Mouse (Mus musculus) cerebellum, adult 2 months (tissue): Measurements from ENCODE around the gene Scaf4. TPM values are rescaled to one million over a fixed set of nuclear protein-coding genes. Genes with fewer than 3 reads are reported as not detected.

ENCODE experiments used
- DNase-seq, 2 experiments: peaks; one replicate each; pipeline ENCODE4 v3.0.0; 2021
- H3K27ac ChIP-seq: fragments of 200-500 bp; 2 replicates; pipeline ENCODE4 v1.5.1; 2012; ENCODE audit warnings: low read length, control low read depth, inconsistent platforms; ENCODE audit not compliant: insufficient read depth
- H3K27me3 ChIP-seq: fragments of 200-500 bp; 2 replicates; pipeline ENCODE4 v1.6.1; 2012; ENCODE audit warnings: inconsistent platforms, mild to moderate bottlenecking, low read length, moderate library complexity; ENCODE audit not compliant: control insufficient read depth, insufficient read depth
- H3K4me1 ChIP-seq: fragments of 200-500 bp; 2 replicates; pipeline ENCODE4 v1.6.1; 2011; ENCODE audit warnings: low read length; ENCODE audit not compliant: control insufficient read depth, insufficient read depth
- H3K4me3 ChIP-seq: fragments of 200-500 bp; replicated peaks from 2 replicates; pipeline ENCODE3; 2011; ENCODE audit warnings: mild to moderate bottlenecking, low read depth, low read length, control low read depth; ENCODE audit not compliant: insufficient read depth
- CTCF ChIP-seq: fragments of 200-500 bp; IDR thresholded peaks from 2 replicates; pipeline ENCODE4 v1.5.1; 2011; ENCODE audit warnings: low read depth, mild to moderate bottlenecking, control low read depth, low read length, moderate library complexity, borderline replicate concordance; ENCODE audit not compliant: insufficient read depth
- POLR2A ChIP-seq: fragments of 200-500 bp; IDR thresholded peaks from 2 replicates; pipeline ENCODE4 v1.6.1; 2011; ENCODE audit warnings: low read length, control low read depth, borderline replicate concordance; ENCODE audit not compliant: insufficient read depth
- WGBS: fragments of 180-500 bp; shearing (Covaris S2); methylation state at CpG from one replicate; pipeline ENCODE4 v1.1.7; 2018; 5-methylcytosine and 5-hydroxymethylcytosine counted together
- polyA plus RNA-seq: library from polyadenylated mRNA; depleted of rRNA; stranded (reverse); fragments of >200 nt; gene quantifications from 2 replicates; pipeline ENCODE4 v1.2.3, GENCODE M21; 2012

The Scaf4 gene
- polyA plus RNA-seq, 1 experiment, result 48.4 TPM

DNA sequence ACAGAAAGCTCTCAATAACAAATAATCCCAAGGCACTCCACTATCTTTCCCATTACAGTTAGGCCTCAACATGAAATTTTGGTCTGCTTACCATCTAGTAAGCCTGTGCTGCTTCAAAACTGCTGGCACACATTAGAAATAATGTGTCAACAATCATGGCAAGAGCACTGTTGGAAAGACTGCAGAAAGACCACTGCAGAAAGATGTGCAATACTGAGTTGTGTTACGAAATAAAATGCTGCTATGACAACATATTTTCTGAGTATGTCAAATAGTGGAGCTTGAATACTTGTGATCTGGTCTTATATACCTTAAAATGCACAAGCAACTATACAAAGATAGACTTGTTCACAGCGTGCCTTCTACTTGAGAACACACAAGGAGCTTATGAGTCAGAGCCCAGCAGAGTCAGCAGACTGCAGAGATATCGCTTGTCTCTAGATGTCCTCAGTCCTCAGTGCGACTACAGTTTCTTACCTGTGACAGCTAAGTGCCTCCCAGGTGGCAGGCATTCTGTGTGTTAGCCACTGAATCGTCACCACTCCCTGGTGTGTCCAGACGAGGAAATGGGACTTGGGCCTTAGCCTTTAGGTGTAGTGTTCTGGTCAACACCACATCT, 45.1 kb downstream of the Scaf4 start:
- Histone ChIP-seq H3K27me3 (no peaks in the 10 kb centered on the region), H3K4me3 (no peak overlapping the region), H3K27ac (no peak overlapping the region), H3K4me1 (no peaks in the 10 kb centered on the region)
- DNase-seq, result no peak
- TF ChIP-seq POLR2A, result no peak
- WGBS, result 79% methylated on average over 6 of the region's 6 CpGs

DNA sequence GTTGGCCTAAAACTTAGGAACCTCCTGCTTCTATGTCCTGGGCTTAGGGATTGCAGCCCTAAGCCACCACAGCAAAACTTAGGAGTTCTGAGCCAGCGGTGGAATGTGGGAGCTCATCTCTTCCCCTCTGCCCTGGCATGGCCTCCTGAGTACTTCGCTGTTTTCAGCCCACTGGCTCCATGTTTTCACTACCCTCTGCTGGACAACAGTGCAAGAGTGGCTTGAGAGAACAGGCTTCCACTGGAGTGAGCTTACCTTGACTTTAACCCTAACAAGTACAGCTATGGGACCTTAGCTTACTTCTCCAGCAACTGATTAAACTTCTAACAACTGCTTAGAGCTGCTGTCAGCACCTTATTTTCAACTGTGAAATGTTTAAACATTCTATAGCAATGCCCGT, 49.1 kb downstream of the Scaf4 start:
- no peak for DNase-seq
- Histone ChIP-seq H3K4me3 (no peak overlapping the region), H3K27me3 (no peaks in the 10 kb centered on the region), H3K4me1 (no peaks in the 10 kb centered on the region), H3K27ac (no peak overlapping the region)
- no peak for TF ChIP-seq CTCF
- no peak for TF ChIP-seq POLR2A
- 94% methylated on average over 3 of the region's 3 CpGs for WGBS

DNA sequence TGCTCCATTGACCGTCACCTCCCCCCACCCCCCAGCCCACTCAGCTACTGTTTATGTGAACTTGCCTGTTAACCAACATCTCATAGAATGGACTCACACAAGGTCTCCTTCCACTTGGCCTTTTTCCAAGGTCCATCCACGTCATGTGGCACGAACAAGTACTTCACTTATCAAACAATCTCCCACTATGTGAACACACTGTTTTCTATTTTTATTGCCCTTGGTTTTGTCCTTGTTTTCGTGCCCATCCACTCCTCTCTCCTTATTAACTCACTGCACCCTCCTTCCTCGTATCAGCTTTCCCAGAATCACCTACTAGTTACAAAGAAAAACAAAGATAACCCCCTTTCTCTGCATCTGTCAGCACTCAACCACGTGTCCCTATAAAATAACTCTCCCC, 49.7 kb downstream of the Scaf4 start:
- no peaks in the 10 kb centered on the region for H3K27me3 ChIP-seq
- no peak overlapping the region for H3K4me3 ChIP-seq
- no peak overlapping the region for H3K27ac ChIP-seq
- no peaks in the 10 kb centered on the region for H3K4me1 ChIP-seq
- TF ChIP-seq CTCF (no peak), POLR2A (no peak)
- no peak for DNase-seq
- WGBS, result 65% methylated on average over 6 of the region's 6 CpGs

DNA sequence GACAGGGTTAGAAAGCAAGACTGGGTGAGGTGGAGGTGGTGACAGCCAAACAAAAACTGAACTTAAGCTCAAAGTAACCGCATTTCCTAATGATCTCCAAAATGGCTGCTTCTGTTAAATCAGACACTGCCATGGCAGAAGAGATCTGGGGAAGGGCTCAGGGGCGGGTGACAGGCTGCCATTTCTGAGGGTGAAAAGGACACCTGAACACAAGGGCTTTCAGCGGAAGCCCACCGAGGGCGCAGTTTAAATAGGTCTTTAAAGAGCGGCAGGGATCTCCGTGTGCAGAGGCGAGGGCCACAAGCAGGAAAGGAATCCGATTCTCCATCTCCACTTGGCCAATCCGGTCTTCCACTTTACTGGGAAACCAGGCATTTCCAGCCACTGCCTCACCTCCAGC, 50.6 kb downstream of the Scaf4 start:
- no peaks in the 10 kb centered on the region for H3K4me1 ChIP-seq
- WGBS, result 95% methylated on average over 10 of the region's 10 CpGs
- DNase-seq, result no peak
- H3K4me3 ChIP-seq, result no peak overlapping the region
- no peak for TF ChIP-seq CTCF
- no peak for TF ChIP-seq POLR2A
- no peak overlapping the region for H3K27ac ChIP-seq
- no peaks in the 10 kb centered on the region for H3K27me3 ChIP-seq

DNA sequence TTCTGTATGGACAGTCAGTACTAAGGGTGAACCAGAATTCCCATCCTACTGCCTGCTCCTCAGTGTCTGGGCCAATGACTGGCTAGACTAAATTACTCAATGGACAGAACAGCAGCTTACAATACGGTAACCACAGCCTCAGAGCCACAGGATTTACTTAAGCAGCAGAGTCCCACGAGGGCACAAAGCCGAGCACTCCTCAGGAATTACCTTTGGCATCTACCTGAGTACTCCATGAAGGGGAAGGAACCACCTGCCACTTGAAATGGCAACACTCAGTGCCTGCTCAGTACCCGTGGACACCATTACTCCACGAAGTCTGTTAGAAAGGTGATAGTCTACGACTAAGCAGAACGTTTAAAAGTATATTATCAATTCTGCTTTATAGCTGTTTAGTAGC, 53.0 kb downstream of the Scaf4 start:
- WGBS, result 84% methylated on average over 7 of the region's 7 CpGs
- no peak for DNase-seq
- TF ChIP-seq CTCF (no peak), POLR2A (no peak)

DNA sequence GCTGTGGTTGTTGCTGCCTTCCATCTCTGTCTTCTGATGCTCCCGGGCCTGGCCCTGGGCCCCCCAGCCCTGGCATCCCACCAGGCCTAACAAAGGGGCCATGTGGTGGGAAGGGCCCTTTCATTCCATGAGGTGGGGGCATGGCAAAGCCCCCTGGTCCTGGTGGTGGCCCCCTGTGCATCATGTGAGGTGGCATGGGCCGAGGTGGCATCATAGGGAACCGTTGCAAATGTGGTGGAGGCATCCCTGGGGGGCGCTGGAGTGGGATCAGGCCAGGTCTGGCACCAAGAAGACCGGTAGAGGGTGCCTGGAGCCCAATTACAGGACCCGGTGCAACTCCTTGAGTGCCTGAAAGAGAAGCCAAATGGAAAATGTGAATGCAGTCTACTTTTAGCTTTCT, 54.4 kb downstream of the Scaf4 start:
- no peak for TF ChIP-seq CTCF
- TF ChIP-seq POLR2A, result no peak
- H3K27me3 ChIP-seq, result no peaks in the 10 kb centered on the region
- no peak for DNase-seq
- H3K27ac ChIP-seq, result no peak overlapping the region
- no peaks in the 10 kb centered on the region for H3K4me1 ChIP-seq
- no peak overlapping the region for H3K4me3 ChIP-seq
- 56% methylated on average over 6 of the region's 6 CpGs for WGBS

More for the DNA sequence above, 53.0 kb downstream of the Scaf4 start:
- no peak overlapping the region for H3K27ac ChIP-seq
- no peaks in the 10 kb centered on the region for H3K4me1 ChIP-seq
- H3K27me3 ChIP-seq, result no peaks in the 10 kb centered on the region
- H3K4me3 ChIP-seq, result no peak overlapping the region

DNA sequence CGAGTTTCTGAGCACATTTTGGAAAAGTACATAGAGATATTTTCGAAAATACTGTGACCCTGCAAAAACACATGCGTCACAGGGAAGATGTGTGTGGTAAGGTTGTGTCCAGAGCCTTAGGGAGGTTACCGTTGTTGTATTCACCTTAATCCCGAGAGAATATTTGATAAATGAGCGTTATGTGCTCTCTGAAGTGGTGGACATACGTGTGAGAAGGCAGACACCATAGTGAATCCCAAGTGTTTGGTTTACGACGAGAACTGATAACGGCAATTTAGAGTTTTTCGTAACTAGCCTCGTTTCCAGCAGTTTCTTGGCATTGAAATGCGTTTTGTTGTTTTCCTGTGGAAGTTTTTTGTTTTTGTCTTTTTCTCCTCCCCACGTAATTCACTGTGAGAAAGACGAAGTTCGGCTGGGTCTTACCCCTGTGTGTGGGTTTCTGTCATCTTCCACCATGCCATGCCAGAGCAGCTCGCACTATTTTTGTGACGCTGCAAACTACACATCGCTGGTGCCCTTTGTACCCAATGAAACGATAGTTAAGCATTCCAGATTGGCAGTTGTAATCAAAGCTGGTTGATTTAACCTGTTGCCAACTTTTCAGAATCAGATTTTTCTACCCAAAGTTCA, 62.7 kb downstream of the Scaf4 start:
- no peaks in the 10 kb centered on the region for H3K27me3 ChIP-seq
- WGBS, result 2% methylated on average over 20 of the region's 20 CpGs
- no peaks in the 10 kb centered on the region; the same call in 1 of the 2 replicates for H3K4me1 ChIP-seq
- H3K27ac ChIP-seq, result peak overlapping the region; percentile 57; the same call in 1 of the 2 replicates
- TF ChIP-seq CTCF, result no peak
- TF ChIP-seq POLR2A, result no peak
- DNase-seq, result no peak
- peak overlapping the region; percentile 95 for H3K4me3 ChIP-seq

DNA sequence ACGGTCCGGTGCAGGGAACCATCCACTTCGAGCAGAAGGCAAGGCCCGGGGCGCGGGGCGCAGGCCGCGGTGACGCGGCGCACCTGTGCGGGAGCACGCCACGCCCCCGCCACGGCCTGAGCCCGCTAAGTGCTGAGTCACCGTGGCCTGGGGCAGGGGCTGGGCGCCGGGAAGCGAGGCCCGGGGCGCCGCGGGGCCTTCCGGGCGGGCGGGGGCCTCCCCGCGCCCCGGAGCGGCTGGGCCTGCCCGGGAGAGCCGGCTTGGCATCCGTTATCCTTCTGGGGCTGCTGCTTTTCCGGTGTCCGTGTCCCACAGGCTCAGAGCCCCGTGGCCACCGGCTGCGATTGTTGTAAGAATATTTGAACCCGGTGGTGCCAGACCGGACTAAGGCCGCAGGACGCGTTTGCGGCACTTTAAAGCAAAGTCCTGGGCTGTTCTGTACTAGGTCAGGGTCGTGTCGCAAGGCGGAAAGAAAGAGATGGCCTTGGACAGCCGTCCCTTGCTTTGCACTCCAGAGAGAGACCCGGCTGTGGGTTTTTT, 63.3 kb downstream of the Scaf4 start:
- no peaks in the 10 kb centered on the region; the same call in 1 of the 2 replicates for H3K4me1 ChIP-seq
- H3K27me3 ChIP-seq, result no peaks in the 10 kb centered on the region
- peak overlapping the region; percentile 57 for H3K27ac ChIP-seq
- H3K4me3 ChIP-seq, result peak overlapping the region; percentile 95
- TF ChIP-seq POLR2A, result no peak
- no peak for TF ChIP-seq CTCF
- no peak for DNase-seq
- WGBS, result 1% methylated on average over 52 of the region's 52 CpGs
